Mouse (Mus musculus): ENCODE results near the gene Ogdhl. TPM values are rescaled to one million over a fixed set of nuclear protein-coding genes. Genes with fewer than 3 reads are reported as not detected.

Ogdhl gene
- 0.18 TPM for polyA plus RNA-seq (2017; shearing (Covaris generic))

DNA sequence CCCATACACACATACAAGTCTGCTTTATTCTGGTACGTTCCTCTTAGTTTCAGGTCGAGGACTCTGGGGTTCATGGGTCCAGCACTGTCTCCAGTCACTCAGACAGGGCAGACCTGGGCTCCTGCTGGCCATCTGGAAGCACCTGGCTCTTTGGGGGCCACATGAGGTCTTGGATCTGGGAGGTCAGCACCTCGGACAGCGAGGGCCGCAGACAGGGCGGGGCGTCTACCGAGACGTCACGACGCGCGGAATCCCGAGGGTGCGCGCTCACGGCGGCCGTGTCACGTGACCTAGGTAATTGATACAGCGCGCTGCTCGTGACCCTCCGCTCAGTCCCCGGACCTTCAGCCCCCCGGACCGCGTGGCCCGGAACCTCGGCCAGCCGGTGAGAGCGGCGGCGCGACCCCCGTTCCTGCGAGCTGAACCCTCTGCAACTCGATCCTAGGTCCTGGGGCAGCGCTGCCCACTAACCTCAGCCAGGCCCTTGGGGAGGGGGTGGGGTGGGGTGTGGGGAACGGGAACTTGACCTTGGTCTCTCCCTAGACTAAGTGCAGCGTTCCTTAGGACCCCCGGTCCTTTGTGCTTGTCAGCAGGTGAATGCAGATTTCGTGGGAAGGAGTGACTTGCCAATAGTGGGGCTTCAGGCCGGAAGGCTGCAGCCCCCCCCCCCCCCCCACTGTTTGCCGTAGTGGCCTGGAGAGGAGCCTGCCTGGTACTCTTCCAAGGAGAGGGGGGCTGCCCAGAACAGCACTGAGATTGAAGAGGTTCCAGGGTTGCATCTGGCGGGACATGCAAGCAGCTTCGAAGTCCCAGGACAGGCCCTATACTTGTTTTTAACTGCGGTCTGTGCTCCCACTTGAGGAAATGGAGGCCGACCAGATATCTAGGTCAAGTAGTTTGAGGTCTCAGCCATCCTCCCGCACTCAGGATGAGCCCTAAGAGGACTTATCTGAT is at the start of gene Ogdhl:
TSS of gene Ogdhl (plus strand) at position 288 of the 954 bp plus-strand sequence.

GRCm38 (mm10) chr14:32388196-32388595 is 66.4 kb downstream of the Ogdhl start, which contains the start of gene 1700024G13Rik:
Gene 1700024G13Rik, minus strand, starts transcription at chr14:32388391.

Other genes with a start within 250 kb of the Ogdhl start
- 15.8 TPM for gene Oxnad1, start 236.6 kb upstream of the Ogdhl start, polyA plus RNA-seq (2017; shearing (Covaris generic))
- 70.2 TPM for gene Dph3, start 236.3 kb upstream of the Ogdhl start, polyA plus RNA-seq (2017; shearing (Covaris generic))
- gene Msmb, start 180.0 kb upstream of the Ogdhl start, polyA plus RNA-seq (2017; shearing (Covaris generic)): not detected
- 87.7 TPM for gene Ncoa4, start 162.2 kb upstream of the Ogdhl start, polyA plus RNA-seq (2017; shearing (Covaris generic))
- gene Timm23, start 120.1 kb upstream of the Ogdhl start, polyA plus RNA-seq (2017; shearing (Covaris generic)): 88.9 TPM
- 76.8 TPM for gene Parg, start 120.1 kb upstream of the Ogdhl start, polyA plus RNA-seq (2017; shearing (Covaris generic))
- gene 1700024G13Rik, start 66.4 kb downstream of the Ogdhl start, polyA plus RNA-seq (2017; shearing (Covaris generic)): not detected
- not detected for gene Slc18a3, start 142.8 kb downstream of the Ogdhl start, polyA plus RNA-seq (2017; shearing (Covaris generic))
- gene Chat, start 144.0 kb downstream of the Ogdhl start, polyA plus RNA-seq (2017; shearing (Covaris generic)): not detected
- 31.6 TPM for gene Ercc6, start 191.5 kb downstream of the Ogdhl start, polyA plus RNA-seq (2017; shearing (Covaris generic))

Data from CD4-positive, CD25-positive, alpha-beta regulatory T cell (primary cell).